Mouse (Mus musculus) neural tube, embryonic 15.5 days (tissue): ENCODE results near the gene Gm9507. TPM values are rescaled to one million over a fixed set of nuclear protein-coding genes. Genes with fewer than 3 reads are reported as not detected.
"Not testable (repeated sequence)": the region's sequence is repeated elsewhere in the genome, so short reads cannot be mapped to it uniquely, and the experiment has no call there.

Source experiments
- ATAC-seq: fragments of 200-750 bp; cut with Nextera tagmentation; 2 replicates; pipeline ENCODE4 v1.8.0; 2017; ENCODE audit warnings: mild to moderate bottlenecking, moderate TSS enrichment, moderate library complexity; ENCODE audit not compliant: low FRiP score
- H3K27ac ChIP-seq: fragments of 300-500 bp; sonication (generic); replicated peaks from 2 replicates; pipeline ENCODE4 v1.5.1; 2015; ENCODE audit warnings: mild to moderate bottlenecking, inconsistent platforms
- H3K27me3 ChIP-seq: fragments of 300-500 bp; sonication (generic); replicated peaks from 2 replicates; pipeline ENCODE4 v1.6.1; 2015; ENCODE audit warnings: inconsistent platforms
- H3K36me3 ChIP-seq: fragments of 300-500 bp; sonication (generic); 2 replicates; pipeline ENCODE4 v1.6.1; 2015; ENCODE audit warnings: inconsistent platforms
- H3K4me1 ChIP-seq: fragments of 300-500 bp; sonication (generic); 2 replicates; pipeline ENCODE4 v1.6.1; 2015; ENCODE audit warnings: inconsistent platforms
- H3K4me2 ChIP-seq: fragments of 300-500 bp; sonication (generic); 2 replicates; pipeline ENCODE4 v1.6.1; 2015; ENCODE audit warnings: inconsistent platforms, mild to moderate bottlenecking, moderate library complexity
- H3K4me3 ChIP-seq: fragments of 300-500 bp; sonication (generic); replicated peaks from 2 replicates; pipeline ENCODE4 v1.5.1; 2015; ENCODE audit warnings: mild to moderate bottlenecking, inconsistent platforms
- H3K9ac ChIP-seq: fragments of 300-500 bp; sonication (generic); replicated peaks from 2 replicates; pipeline ENCODE4 v1.6.1; 2015; ENCODE audit warnings: mild to moderate bottlenecking, inconsistent platforms
- H3K9me3 ChIP-seq: fragments of 300-500 bp; sonication (generic); replicated peaks from 2 replicates; pipeline ENCODE4 v1.6.1; 2016; ENCODE audit warnings: inconsistent platforms
- WGBS: fragments of 180-500 bp; shearing (Covaris S2); methylation state at CpG from one replicate; pipeline ENCODE4 v1.1.7; 2015; ENCODE audit warnings: mixed read lengths; 5-methylcytosine and 5-hydroxymethylcytosine counted together
- polyA plus RNA-seq: library from polyadenylated mRNA; unstranded; fragments of >200 nt; fragmentation: Nextera tagmentation; extraction: Ambion mirVana; gene quantifications from 2 replicates; pipeline ENCODE4 v1.2.1, GENCODE M21; 2015

Gene Gm9507
- polyA plus RNA-seq, 1 experiment from 2014 or later = not detected

DNA sequence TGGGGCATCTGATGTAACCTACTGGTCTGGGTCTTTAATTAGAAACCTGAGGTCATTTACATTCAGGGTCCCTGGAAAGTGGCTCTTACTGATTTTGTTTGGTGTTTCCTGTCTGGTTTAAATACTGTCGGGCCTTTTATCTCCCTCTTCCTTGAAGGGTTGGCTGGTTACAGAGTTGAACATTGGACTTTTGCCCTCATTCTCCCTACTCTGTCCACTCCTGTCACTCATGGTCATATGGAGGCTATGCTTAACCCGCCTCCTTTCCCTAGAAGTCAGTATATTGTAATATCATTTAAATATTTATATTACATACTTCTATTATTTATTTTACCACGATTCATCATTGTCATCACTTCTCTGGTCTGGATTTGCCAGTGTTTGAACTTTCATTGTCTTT lies 7.5 kb downstream of the Gm9507 start:
- H3K27me3 ChIP-seq = no peaks in the 10 kb centered on the region
- 85% methylated on average over 3 of the region's 3 CpGs for WGBS
- ATAC-seq = no peak

DNA sequence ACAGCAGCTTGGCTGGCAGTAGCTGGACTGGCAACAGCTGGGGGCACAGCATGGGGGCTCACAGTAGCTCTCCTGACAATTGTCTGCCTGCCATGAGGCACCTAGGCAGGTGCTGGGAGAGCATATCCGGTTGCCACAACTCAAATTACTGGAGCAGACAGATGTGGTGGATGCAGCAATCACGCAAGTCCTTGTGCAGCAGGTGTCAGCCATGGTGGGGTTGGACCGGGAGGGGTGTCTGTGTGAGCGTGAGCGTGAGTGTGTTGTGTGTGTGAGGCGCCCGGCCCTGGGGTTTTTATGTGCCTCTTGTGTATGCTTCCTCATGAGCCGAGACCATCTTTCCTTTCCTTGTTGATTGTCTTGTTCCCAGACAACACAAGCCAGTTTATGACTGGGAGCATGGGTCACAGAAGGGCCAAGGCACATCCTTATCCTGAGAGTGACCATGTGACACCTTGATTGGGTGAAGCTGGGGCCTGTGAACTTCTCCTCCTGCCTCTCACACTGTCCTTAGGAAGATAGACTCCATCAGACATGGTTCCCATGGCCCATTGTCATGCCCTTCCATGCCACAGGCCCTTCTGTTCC lies 12.6 kb downstream of the Gm9507 start, which contains the start of gene Gm19668:
TSS of gene Gm19668 (minus strand) at position 213 of the 588 bp plus-strand sequence.
- no peaks in the 10 kb centered on the region for H3K27me3 ChIP-seq
- H3K36me3 ChIP-seq = no peaks in the 10 kb centered on the region
- H3K9ac ChIP-seq = no peak within 1 kb of the TSS
- 0 out of 2 replicates have a peak, but pooled peaks cover 5% of the 10 kb centered on the region for H3K4me1 ChIP-seq
- no peaks in the 10 kb centered on the region for H3K9me3 ChIP-seq
- no peak for ATAC-seq
- H3K4me3 ChIP-seq = no peak within 1 kb of the TSS
- no peak within 1 kb of the TSS for H3K4me2 ChIP-seq
- WGBS = 42% methylated on average over 8 of the region's 8 CpGs
- H3K27ac ChIP-seq = no peak within 1 kb of the TSS

More for the DNA sequence above, 7.5 kb downstream of the Gm9507 start:
- H3K27ac ChIP-seq = no peak overlapping the region
- no peaks in the 10 kb centered on the region for H3K36me3 ChIP-seq
- H3K4me1 ChIP-seq = no peaks in the 10 kb centered on the region
- no peak overlapping the region for H3K9ac ChIP-seq
- H3K9me3 ChIP-seq = no peaks in the 10 kb centered on the region
- H3K4me3 ChIP-seq = no peak overlapping the region
- no peak overlapping the region for H3K4me2 ChIP-seq

DNA sequence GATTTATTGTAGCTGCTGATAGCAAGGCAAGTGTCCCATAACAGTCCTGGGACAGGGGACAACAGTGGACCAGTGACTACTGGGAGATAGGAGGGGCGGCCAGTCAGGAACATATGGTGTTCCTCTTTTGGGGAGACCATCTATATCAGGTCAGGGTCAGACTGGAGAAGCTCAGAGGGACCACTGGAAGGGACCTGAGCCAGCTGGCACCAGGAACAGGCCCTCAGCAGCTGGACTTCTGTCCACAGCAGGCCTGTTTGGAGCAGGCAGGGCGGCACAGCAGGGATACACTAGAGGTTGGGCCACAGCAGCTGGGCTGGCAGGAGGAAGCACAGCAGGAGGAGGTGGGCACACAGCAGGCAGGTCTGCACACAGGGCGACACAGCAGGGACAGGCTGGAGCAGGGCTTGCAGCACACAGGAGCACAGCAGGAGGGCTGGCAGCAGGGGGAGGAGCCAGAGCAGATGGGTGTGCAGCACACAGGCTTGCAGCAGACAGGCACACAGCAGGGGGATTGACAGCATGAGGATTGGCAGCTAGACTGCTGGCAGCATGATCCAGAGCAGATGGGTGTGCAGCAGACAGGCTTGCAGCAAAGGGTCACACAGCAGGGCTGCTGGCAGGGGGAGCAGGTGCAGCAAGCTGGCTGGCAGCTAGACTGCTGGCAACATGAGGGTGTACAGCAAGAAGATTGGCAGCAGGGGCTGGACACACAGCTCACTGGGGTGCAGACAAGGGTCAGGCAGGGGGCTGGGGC lies 13.3 kb downstream of the Gm9507 start:
- not testable (repeated sequence) for H3K27ac ChIP-seq, ATAC-seq
- WGBS = 37% methylated on average over 3 of the region's 3 CpGs

DNA sequence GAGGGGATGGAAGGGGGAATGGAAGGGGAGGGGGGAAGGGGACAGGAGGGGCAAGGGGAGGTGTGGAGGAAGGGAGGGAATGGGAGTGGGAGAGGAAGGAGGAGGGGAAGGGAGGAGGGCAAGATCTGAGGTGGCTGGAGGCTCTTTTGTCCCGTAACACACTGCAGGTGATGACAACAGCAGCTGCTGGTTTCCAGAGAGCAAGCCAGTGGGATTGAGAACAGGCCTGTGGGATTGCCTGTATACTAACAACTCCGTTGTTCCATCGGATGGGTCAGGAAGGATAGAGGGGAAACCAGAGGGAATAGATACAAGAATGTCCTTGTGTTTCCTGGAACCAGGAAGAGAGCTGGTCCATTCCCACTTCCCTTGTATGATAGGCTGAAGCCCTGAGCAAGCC lies 14.0 kb downstream of the Gm9507 start:
- WGBS = 27% methylated on average over 3 of the region's 3 CpGs

More for the DNA sequence above, 13.3 kb downstream of the Gm9507 start:
- H3K4me2 ChIP-seq, H3K36me3 ChIP-seq, H3K9me3 ChIP-seq, H3K27me3 ChIP-seq, H3K9ac ChIP-seq, H3K4me1 ChIP-seq, H3K4me3 ChIP-seq: not testable (repeated sequence)

DNA sequence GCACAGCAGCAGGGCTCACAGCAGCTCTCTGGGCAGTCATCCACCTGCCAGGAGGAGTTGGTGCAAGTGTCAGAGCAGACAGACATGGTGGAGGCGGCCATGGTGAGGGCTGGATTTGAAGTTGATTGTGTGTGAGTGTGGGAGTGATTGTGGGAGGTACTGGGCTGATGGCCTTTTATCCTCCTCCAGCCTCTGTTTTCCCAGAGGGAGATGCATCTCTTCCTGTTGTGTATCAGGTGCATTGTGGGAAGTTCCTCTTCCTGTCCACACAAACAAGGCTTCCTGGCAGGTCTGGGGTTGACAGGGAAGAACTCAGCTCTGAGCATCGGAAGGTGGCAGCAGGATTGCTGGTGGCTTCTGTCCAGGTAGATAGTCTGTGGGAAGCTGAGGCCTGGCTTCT lies 16.7 kb downstream of the Gm9507 start, which contains the start of gene Gm9639:
TSS of gene Gm9639 (minus strand) at position 101 of the 400 bp plus-strand sequence.
- Histone ChIP-seq H3K36me3 (no peaks in the 10 kb centered on the region), H3K4me2 (no peak within 1 kb of the TSS), H3K9me3 (no peaks in the 10 kb centered on the region), H3K9ac (no peak within 1 kb of the TSS), H3K4me3 (no peak within 1 kb of the TSS), H3K27ac (no peak within 1 kb of the TSS), H3K27me3 (no peaks in the 10 kb centered on the region), H3K4me1 (0 out of 2 replicates have a peak, but pooled peaks cover 5% of the 10 kb centered on the region)
- WGBS = 56% methylated on average over 2 of the region's 2 CpGs
- ATAC-seq = no peak

More for the DNA sequence above, 14.0 kb downstream of the Gm9507 start:
- H3K4me2 ChIP-seq = no peak overlapping the region
- no peak overlapping the region for H3K4me3 ChIP-seq
- no peaks in the 10 kb centered on the region for H3K9me3 ChIP-seq
- 0 out of 2 replicates have a peak, but pooled peaks cover 5% of the 10 kb centered on the region for H3K4me1 ChIP-seq
- no peaks in the 10 kb centered on the region for H3K27me3 ChIP-seq
- H3K27ac ChIP-seq = no peak overlapping the region
- H3K36me3 ChIP-seq = no peaks in the 10 kb centered on the region
- no peak overlapping the region for H3K9ac ChIP-seq
- ATAC-seq = no peak

DNA sequence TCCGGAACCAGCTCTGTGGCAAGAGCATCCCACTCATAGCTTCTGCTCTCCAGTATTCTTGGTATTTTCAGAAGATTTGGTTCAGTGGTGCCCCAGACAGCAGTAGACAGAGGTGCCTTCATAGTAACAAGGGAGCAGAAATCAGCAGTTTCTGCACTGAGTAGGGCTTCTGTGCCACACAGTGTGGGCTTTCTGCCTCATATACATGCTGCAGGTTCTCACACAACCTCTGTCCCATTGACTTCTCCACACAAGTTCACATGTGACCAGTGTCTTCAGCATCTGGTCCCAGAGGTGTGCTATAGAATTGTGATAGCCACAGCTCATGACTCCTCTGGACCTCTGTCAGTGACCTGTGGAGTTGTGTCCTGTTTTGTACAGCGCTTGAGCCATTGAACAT lies 23.0 kb downstream of the Gm9507 start:
- WGBS = 71% methylated on average over 2 of the region's 2 CpGs
- no peaks in the 10 kb centered on the region for H3K36me3 ChIP-seq
- no peak overlapping the region for H3K27ac ChIP-seq
- H3K4me1 ChIP-seq = no peaks in the 10 kb centered on the region
- no peak overlapping the region for H3K9ac ChIP-seq
- no peaks in the 10 kb centered on the region for H3K9me3 ChIP-seq
- no peak for ATAC-seq
- no peak overlapping the region for H3K4me3 ChIP-seq
- H3K4me2 ChIP-seq = no peak overlapping the region
- H3K27me3 ChIP-seq = no peaks in the 10 kb centered on the region

DNA sequence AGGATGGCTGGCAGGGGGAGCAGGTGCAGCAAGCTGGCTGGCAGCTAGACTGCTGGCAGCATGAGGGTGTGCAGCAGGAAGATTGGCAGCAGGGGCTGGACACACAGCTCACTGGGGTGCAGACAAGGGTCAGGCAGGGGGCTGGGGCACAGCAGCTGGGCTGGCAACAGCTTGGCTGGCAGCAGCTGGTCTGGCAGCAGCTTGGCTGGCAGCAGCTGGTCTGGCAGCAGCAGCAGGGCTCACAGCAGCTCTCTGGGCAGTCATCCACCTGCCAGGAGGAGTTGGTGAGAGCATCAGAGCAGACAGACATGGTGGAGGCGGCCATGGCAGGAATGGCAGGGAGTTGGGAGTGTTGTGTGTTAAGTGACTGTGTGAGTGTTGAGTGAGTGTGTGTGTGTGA lies 23.8 kb downstream of the Gm9507 start, which contains the start of gene Gm7137:
TSS of gene Gm7137 (minus strand) at position 325 of the 400 bp plus-strand sequence.
- H3K27me3 ChIP-seq, H3K9me3 ChIP-seq, H3K4me3 ChIP-seq, H3K4me2 ChIP-seq, H3K4me1 ChIP-seq, H3K36me3 ChIP-seq, H3K9ac ChIP-seq, ATAC-seq, H3K27ac ChIP-seq: not testable (repeated sequence)
- WGBS = 29% methylated on average over 1 of the region's 1 CpGs

DNA sequence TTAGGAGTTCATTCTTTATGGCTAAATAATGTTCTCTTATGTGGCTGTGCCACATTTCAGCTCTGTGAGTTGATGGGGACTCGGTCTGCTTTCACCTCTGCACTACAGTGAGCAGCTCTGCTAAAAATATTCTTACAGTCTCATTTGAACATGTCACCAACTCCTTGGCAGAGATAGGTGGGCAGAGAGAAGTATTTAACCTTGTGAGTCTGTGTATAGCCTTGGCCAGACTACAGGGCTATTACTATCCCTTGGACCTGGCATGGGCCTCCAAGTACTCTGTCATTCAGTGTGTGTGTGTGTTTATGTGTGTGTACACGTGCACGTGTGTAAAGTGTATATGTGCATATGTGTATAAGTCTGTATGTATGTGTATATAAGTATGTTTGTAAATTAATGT lies 28.2 kb downstream of the Gm9507 start:
- H3K9me3 ChIP-seq, H3K4me1 ChIP-seq, H3K4me2 ChIP-seq, H3K27ac ChIP-seq, H3K27me3 ChIP-seq, H3K36me3 ChIP-seq, ATAC-seq, H3K4me3 ChIP-seq, H3K9ac ChIP-seq: not testable (repeated sequence)
- WGBS = 92% methylated on average over 3 of the region's 3 CpGs

DNA sequence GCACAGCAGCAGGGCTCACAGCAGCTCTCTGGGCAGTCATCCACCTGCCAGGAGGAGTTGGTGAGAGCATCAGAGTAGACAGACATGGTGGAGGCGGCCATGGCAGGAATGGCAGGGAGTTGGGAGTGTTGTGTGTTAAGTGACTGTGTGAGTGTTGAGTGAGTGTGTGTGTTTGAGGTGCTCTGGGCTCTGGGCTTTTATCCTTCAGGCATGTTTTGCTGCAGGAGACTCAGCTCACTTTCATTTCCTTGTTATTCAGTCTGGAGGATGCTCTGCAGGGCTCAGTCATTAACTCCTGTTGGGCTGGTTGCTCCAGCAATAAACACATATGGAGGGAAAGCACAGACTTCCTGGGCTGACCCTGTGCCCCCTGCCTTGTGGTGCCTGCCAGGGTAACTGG lies 29.2 kb downstream of the Gm9507 start, which contains the start of gene Gm3250:
TSS of gene Gm3250 (minus strand) at position 101 of the 400 bp plus-strand sequence.
- H3K27me3 ChIP-seq, H3K4me1 ChIP-seq, H3K4me3 ChIP-seq, H3K4me2 ChIP-seq, H3K9ac ChIP-seq, H3K36me3 ChIP-seq, ATAC-seq, H3K9me3 ChIP-seq, H3K27ac ChIP-seq: not testable (repeated sequence)
- 47% methylated on average over 1 of the region's 1 CpGs for WGBS

DNA sequence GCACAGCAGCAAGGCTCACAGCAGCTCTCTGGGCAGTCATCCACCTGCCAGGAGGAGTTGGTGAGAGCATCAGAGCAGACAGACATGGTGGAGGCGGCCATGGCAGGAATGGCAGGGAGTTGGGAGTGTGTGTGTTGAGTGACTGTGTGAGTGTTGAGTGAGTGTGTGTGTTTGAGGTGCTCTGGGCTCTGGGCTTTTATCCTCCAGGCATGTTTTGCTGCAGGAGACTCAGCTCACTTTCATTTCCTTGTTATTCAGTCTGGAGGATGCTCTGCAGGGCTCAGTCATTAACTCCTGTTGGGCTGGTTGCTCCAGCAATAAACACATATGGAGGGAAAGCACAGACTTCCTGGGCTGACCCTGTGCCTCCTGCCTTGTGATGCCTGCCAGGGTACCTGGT lies 34.8 kb downstream of the Gm9507 start, which contains the start of gene Gm7138:
TSS of gene Gm7138 (minus strand) at position 101 of the 400 bp plus-strand sequence.
- H3K27me3 ChIP-seq, H3K9me3 ChIP-seq, H3K36me3 ChIP-seq, ATAC-seq, H3K4me1 ChIP-seq, H3K4me2 ChIP-seq, H3K9ac ChIP-seq, H3K27ac ChIP-seq, H3K4me3 ChIP-seq: not testable (repeated sequence)
- WGBS = 83% methylated on average over 1 of the region's 1 CpGs

DNA sequence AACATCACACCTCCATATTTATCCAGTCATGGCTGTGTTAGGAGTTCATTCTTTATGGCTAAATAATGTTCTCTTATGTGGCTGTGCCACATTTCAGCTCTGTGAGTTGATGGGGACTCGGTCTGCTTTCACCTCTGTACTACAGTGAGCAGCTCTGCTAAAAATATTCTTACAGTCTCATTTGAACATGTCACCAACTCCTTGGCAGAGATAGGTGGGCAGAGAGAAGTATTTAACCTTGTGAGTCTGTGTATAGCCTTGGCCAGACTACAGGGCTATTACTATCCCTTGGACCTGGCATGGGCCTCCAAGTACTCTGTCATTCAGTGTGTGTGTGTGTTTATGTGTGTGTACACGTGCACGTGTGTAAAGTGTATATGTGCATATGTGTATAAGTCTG lies 39.5 kb downstream of the Gm9507 start:
- not testable (repeated sequence) for H3K9ac ChIP-seq, H3K27me3 ChIP-seq, H3K4me1 ChIP-seq, H3K27ac ChIP-seq, H3K9me3 ChIP-seq, ATAC-seq, H3K36me3 ChIP-seq, H3K4me3 ChIP-seq, H3K4me2 ChIP-seq
- 87% methylated on average over 3 of the region's 3 CpGs for WGBS

DNA sequence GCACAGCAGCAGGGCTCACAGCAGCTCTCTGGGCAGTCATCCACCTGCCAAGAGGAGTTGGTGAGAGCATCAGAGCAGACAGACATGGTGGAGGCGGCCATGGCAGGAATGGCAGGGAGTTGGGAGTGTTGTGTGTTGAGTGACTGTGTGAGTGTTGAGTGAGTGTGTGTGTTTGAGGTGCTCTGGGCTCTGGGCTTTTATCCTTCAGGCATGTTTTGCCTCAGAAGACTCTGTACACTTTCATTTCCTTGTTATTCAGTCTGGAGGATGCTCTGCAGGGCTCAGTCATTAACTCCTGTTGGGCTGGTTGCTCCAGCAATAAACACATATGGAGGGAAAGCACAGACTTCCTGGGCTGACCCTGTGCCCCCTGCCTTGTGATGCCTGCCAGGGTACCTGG lies 40.4 kb downstream of the Gm9507 start, which contains the start of gene Gm3238:
TSS of gene Gm3238 (minus strand) at position 101 of the 400 bp plus-strand sequence.
- not testable (repeated sequence) for H3K9me3 ChIP-seq, H3K27ac ChIP-seq, H3K4me2 ChIP-seq, H3K36me3 ChIP-seq, H3K4me3 ChIP-seq, H3K9ac ChIP-seq, H3K4me1 ChIP-seq, ATAC-seq, H3K27me3 ChIP-seq
- WGBS = 57% methylated on average over 1 of the region's 1 CpGs
